Mouse (Mus musculus) MEL (cell line): ENCODE data around the gene Dmac2. TPM values are rescaled to one million over a fixed set of nuclear protein-coding genes. Genes with fewer than 3 reads are reported as not detected.

Source experiments
- DNase-seq: peaks from one replicate; pipeline ENCODE4 v3.0.0; 2011; ENCODE audit warnings: low read depth, low spot score
- H3K27ac ChIP-seq: 2 replicates; pipeline ENCODE4 v1.5.1; 2012; ENCODE audit warnings: low read depth, mild to moderate bottlenecking, control low read depth, low read length, moderate library complexity; ENCODE audit not compliant: control insufficient read depth
- H3K27me3 ChIP-seq, 2 experiments: fragments of 150-350 bp in 1 of 2; sonication (generic) in 1 of 2; 2 replicates each; pipeline ENCODE4 v1.6.1; 2012; ENCODE audit warnings: low read length in 2 of 2, mild to moderate bottlenecking in 2 of 2, improper control_type of control experiment in 1 of 2, moderate library complexity in 1 of 2; ENCODE audit not compliant: insufficient read depth in 2 of 2, control insufficient read depth in 1 of 2
- H3K36me3 ChIP-seq, 2 experiments: 2 replicates each; pipeline ENCODE4 v1.6.1; 2012 to 2014; ENCODE audit warnings: low read length in 2 of 2, improper control_type of control experiment in 1 of 2, inconsistent platforms in 1 of 2, mild to moderate bottlenecking in 1 of 2; ENCODE audit not compliant: insufficient read depth in 2 of 2, control insufficient read depth in 1 of 2
- H3K4me1 ChIP-seq, 2 experiments: fragments of 150-350 bp in 1 of 2; sonication (generic) in 1 of 2; 2 replicates each; pipeline ENCODE4 v1.6.1; 2012; ENCODE audit warnings: low read length in 2 of 2, improper control_type of control experiment in 1 of 2, mild to moderate bottlenecking in 1 of 2; ENCODE audit not compliant: insufficient read depth in 2 of 2, control insufficient read depth in 1 of 2
- H3K4me3 ChIP-seq, 2 experiments: fragments of 150-350 bp in 1 of 2; sonication (generic) in 1 of 2; 2 replicates each; pipeline ENCODE4 v1.5.1; 2012; ENCODE audit warnings: low read depth in 2 of 2, low read length in 2 of 2, mild to moderate bottlenecking in 2 of 2, moderate library complexity in 2 of 2, control low read depth in 1 of 2, improper control_type of control experiment in 1 of 2; ENCODE audit not compliant: control insufficient read depth in 1 of 2, insufficient read depth in 1 of 2
- H3K79me2 ChIP-seq: 2 replicates; pipeline ENCODE4 v1.6.1; 2012; ENCODE audit warnings: mild to moderate bottlenecking, low read length, moderate library complexity; ENCODE audit not compliant: control insufficient read depth, poor library complexity, insufficient read depth
- H3K9ac ChIP-seq: 2 replicates; pipeline ENCODE4 v1.6.1; 2012; ENCODE audit warnings: low read depth, mild to moderate bottlenecking, control low read depth, low read length, moderate library complexity; ENCODE audit not compliant: control insufficient read depth, poor library complexity, severe bottlenecking
- H3K9me3 ChIP-seq: fragments of 150-350 bp; sonication (generic); replicated peaks from 2 replicates; pipeline ENCODE4 v1.6.1; 2012; ENCODE audit warnings: mild to moderate bottlenecking, low read length, improper control_type of control experiment, moderate library complexity; ENCODE audit not compliant: insufficient read depth
- CHD1 ChIP-seq: IDR thresholded peaks from 2 replicates; pipeline ENCODE4 v1.6.1; 2012; ENCODE audit warnings: low read depth, mild to moderate bottlenecking, inconsistent platforms, low read length, improper control_type of control experiment
- CTCF ChIP-seq, 3 experiments: IDR thresholded peaks in 2 of 3; conservative IDR thresholded peaks in 1 of 3; 2 replicates each; pipeline ENCODE4 v1.5.1; 2011 to 2012; ENCODE audit warnings: low read length in 3 of 3, low read depth in 2 of 3, mild to moderate bottlenecking in 2 of 3, improper control_type of control experiment in 1 of 3, inconsistent platforms in 1 of 3, mixed read lengths in 1 of 3, moderate library complexity in 1 of 3; ENCODE audit not compliant: control insufficient read depth in 1 of 3, insufficient read depth in 1 of 3, poor library complexity in 1 of 3, severe bottlenecking in 1 of 3
- E2F4 ChIP-seq: IDR thresholded peaks from 2 replicates; pipeline ENCODE4 v1.6.1; 2011; ENCODE audit warnings: low read depth, low read length, improper control_type of control experiment, borderline replicate concordance
- ELF1 ChIP-seq: IDR thresholded peaks from 2 replicates; pipeline ENCODE4 v1.6.1; 2014; ENCODE audit warnings: low read depth, mild to moderate bottlenecking, inconsistent platforms, low read length, improper control_type of control experiment, moderate library complexity
- EP300 ChIP-seq, 2 experiments: IDR thresholded peaks; 2 replicates each; pipeline ENCODE4 v1.6.1; 2011; ENCODE audit warnings: improper control_type of control experiment in 2 of 2, low read length in 2 of 2, low read depth in 1 of 2, mild to moderate bottlenecking in 1 of 2
- ETS1 ChIP-seq: IDR thresholded peaks from 2 replicates; pipeline ENCODE4 v1.6.1; 2012; ENCODE audit warnings: low read depth, mild to moderate bottlenecking, inconsistent platforms, low read length, improper control_type of control experiment, moderate library complexity
- HCFC1 ChIP-seq: IDR thresholded peaks from 2 replicates; pipeline ENCODE4 v1.6.1; 2012; ENCODE audit warnings: low read depth, mild to moderate bottlenecking, inconsistent platforms, low read length, improper control_type of control experiment, moderate library complexity
- KAT2A ChIP-seq: conservative IDR thresholded peaks from 2 replicates; pipeline ENCODE4 v1.6.1; 2012; ENCODE audit warnings: low read depth, low read length, improper control_type of control experiment, inconsistent platforms
- MAZ ChIP-seq: IDR thresholded peaks from 2 replicates; pipeline ENCODE4 v1.6.1; 2012; ENCODE audit warnings: low read depth, mild to moderate bottlenecking, inconsistent platforms, low read length, improper control_type of control experiment
- MEF2A ChIP-seq: IDR thresholded peaks from 2 replicates; pipeline ENCODE4 v1.6.1; 2014; ENCODE audit warnings: low read depth, mild to moderate bottlenecking, inconsistent platforms, low read length, improper control_type of control experiment; ENCODE audit not compliant: poor library complexity, insufficient replicate concordance, severe bottlenecking; ENCODE audit errors: extremely low read depth
- MXI1 ChIP-seq: IDR thresholded peaks from 2 replicates; pipeline ENCODE4 v1.6.1; 2011; ENCODE audit warnings: mild to moderate bottlenecking, low read depth, low read length, improper control_type of control experiment
- MYB ChIP-seq: IDR thresholded peaks from 2 replicates; pipeline ENCODE4 v1.6.1; 2011; ENCODE audit warnings: mild to moderate bottlenecking, low read depth, low read length, improper control_type of control experiment
- NELFE ChIP-seq: IDR thresholded peaks from 2 replicates; pipeline ENCODE4 v1.6.1; 2011; ENCODE audit warnings: low read depth, low read length, improper control_type of control experiment
- POLR2AphosphoS2 ChIP-seq: IDR thresholded peaks from 2 replicates; pipeline ENCODE4 v1.6.1; 2011; ENCODE audit warnings: low read length, improper control_type of control experiment
- POLR2AphosphoS5 ChIP-seq: IDR thresholded peaks from 2 replicates; pipeline ENCODE4 v1.6.1; 2012; ENCODE audit warnings: low read depth, borderline replicate concordance, mild to moderate bottlenecking, inconsistent platforms, low read length, moderate library complexity, mixed read lengths
- RAD21 ChIP-seq: IDR thresholded peaks from 2 replicates; pipeline ENCODE4 v1.6.1; 2011; ENCODE audit warnings: mild to moderate bottlenecking, low read depth, low read length, improper control_type of control experiment
- RCOR1 ChIP-seq: IDR thresholded peaks from 2 replicates; pipeline ENCODE4 v1.6.1; 2012; ENCODE audit warnings: low read depth, mild to moderate bottlenecking, inconsistent platforms, low read length, improper control_type of control experiment
- SIN3A ChIP-seq: IDR thresholded peaks from 2 replicates; pipeline ENCODE4 v1.6.1; 2012; ENCODE audit warnings: low read length, improper control_type of control experiment, inconsistent platforms
- SMC3 ChIP-seq: IDR thresholded peaks from 2 replicates; pipeline ENCODE4 v1.6.1; 2011; ENCODE audit warnings: low read depth, low read length, improper control_type of control experiment
- TAL1 ChIP-seq: IDR thresholded peaks from 2 replicates; pipeline ENCODE4 v1.6.1; 2012; ENCODE audit warnings: mild to moderate bottlenecking, inconsistent platforms, low read length, moderate library complexity, mixed read lengths
- TBP ChIP-seq: IDR thresholded peaks from 2 replicates; pipeline ENCODE4 v1.8.0; 2011; ENCODE audit warnings: low read depth, low read length, improper control_type of control experiment
- UBTF ChIP-seq: IDR thresholded peaks from 2 replicates; pipeline ENCODE4 v1.6.1; 2012; ENCODE audit warnings: low read depth, mild to moderate bottlenecking, inconsistent platforms, low read length, improper control_type of control experiment, moderate library complexity, borderline replicate concordance; ENCODE audit not compliant: insufficient read depth
- USF1 ChIP-seq: IDR thresholded peaks from 2 replicates; pipeline ENCODE4 v1.6.1; 2014; ENCODE audit warnings: low read depth, mild to moderate bottlenecking, inconsistent platforms, low read length, improper control_type of control experiment, moderate library complexity
- USF2 ChIP-seq, 2 experiments: IDR thresholded peaks; 2 replicates each; pipeline ENCODE4 v1.6.1; 2011 to 2012; ENCODE audit warnings: improper control_type of control experiment in 2 of 2, low read length in 2 of 2, borderline replicate concordance in 1 of 2, inconsistent platforms in 1 of 2, low read depth in 1 of 2, mild to moderate bottlenecking in 1 of 2; ENCODE audit not compliant: insufficient read depth in 1 of 2
- ZMIZ1 ChIP-seq: IDR thresholded peaks from 2 replicates; pipeline ENCODE4 v1.6.1; 2012; ENCODE audit warnings: low read depth, mild to moderate bottlenecking, inconsistent platforms, low read length, improper control_type of control experiment, moderate library complexity
- polyA plus RNA-seq, 2 experiments: library from polyadenylated mRNA; stranded (reverse) in 1 of 2; unstranded in 1 of 2; fragments of >175 nt in 1 of 2; fragments of >200 nt in 1 of 2; gene quantifications; 2 replicates each; pipeline versions ENCODE4 v1.2.1 to v1.2.4; 2012; ENCODE audit warnings: low replicate concordance in 2 of 2, low read depth in 1 of 2; ENCODE audit not compliant: insufficient read length in 2 of 2, insufficient read depth in 1 of 2, missing spikeins in 1 of 2
- total RNA-seq: library from RNA; depleted of rRNA; stranded (reverse); fragments of 300-350 nt; gene quantifications from 2 replicates; pipeline ENCODE4 v1.2.3, GENCODE M21; 2012

Gene Dmac2
- total and polyA plus RNA-seq, 3 experiments = 14.8 to 32.8 TPM; not detected in 1

DNA sequence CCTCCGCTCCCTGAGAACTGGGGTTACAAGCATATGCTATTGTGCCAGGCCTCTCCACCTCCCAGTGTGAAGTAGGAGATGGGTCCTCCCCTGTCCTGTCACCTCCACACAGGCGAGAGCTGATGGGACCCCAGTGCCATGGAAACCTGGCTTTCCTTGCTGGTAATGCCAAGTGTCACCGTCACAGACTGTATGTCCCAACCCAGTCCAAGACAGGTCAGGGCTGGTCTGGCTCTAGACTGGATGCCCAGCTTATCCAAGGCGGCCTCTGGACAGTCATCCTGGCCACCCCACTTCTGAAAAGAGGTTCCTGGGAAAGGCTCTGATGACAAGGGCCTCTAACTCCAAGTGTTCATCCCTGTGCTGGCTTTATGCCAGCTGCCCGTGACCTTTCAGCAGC, 17.9 kb downstream of the Dmac2 start:
- H3K27ac ChIP-seq = no peak overlapping the region
- no peaks in the 10 kb centered on the region for H3K79me2 ChIP-seq
- no peaks in the 10 kb centered on the region for H3K36me3 ChIP-seq
- no peak for DNase-seq
- no peaks in the 10 kb centered on the region for H3K27me3 ChIP-seq
- no peak overlapping the region for H3K4me3 ChIP-seq
- H3K9me3 ChIP-seq = no peaks in the 10 kb centered on the region
- no peak for TF ChIP-seq CTCF (IDR thresholded peaks at IDR 0.05 in 2 of 3, conservative IDR thresholded peaks at IDR 0.05 in 1 of 3; ENCODE audit: control insufficient read depth in 1 of 3, insufficient read depth in 1 of 3, low read depth in 2 of 3, low read length in 3 of 3, poor library complexity in 1 of 3, severe bottlenecking in 1 of 3)
- no peak for TF ChIP-seq ZMIZ1
- no peak for TF ChIP-seq POLR2AphosphoS5
- no peak for TF ChIP-seq TBP
- no peak for TF ChIP-seq SIN3A
- TF ChIP-seq MAZ = no peak
- TF ChIP-seq MXI1 = no peak
- no peak for TF ChIP-seq TAL1
- no peak overlapping the region for H3K9ac ChIP-seq
- no peaks in the 10 kb centered on the region for H3K4me1 ChIP-seq

- Histone ChIP-seq H3K36me3 (no peaks in the 10 kb centered on the region), H3K4me1 (no peaks in the 10 kb centered on the region; a peak in 1 of 4 replicates), H3K79me2 (no peaks in the 10 kb centered on the region), H3K27me3 (no peaks in the 10 kb centered on the region), H3K9ac (no peak overlapping the region), H3K9me3 (no peaks in the 10 kb centered on the region), H3K4me3 (no peak overlapping the region), H3K27ac (no peak overlapping the region)
- TF ChIP-seq UBTF (no peak), MAZ (no peak), MXI1 (no peak), NELFE (no peak), EP300 (IDR thresholded peaks at IDR 0.05; ENCODE audit: low read depth in 1 of 2, low read length in 2 of 2) (no peak), POLR2AphosphoS5 (no peak), SMC3 (no peak), HCFC1 (no peak), POLR2AphosphoS2 (no peak)
- DNase-seq = no peak
Observed at GRCm38 (mm10) chr7:25639754-25640153, 20.5 kb downstream of the Dmac2 start.

DNA sequence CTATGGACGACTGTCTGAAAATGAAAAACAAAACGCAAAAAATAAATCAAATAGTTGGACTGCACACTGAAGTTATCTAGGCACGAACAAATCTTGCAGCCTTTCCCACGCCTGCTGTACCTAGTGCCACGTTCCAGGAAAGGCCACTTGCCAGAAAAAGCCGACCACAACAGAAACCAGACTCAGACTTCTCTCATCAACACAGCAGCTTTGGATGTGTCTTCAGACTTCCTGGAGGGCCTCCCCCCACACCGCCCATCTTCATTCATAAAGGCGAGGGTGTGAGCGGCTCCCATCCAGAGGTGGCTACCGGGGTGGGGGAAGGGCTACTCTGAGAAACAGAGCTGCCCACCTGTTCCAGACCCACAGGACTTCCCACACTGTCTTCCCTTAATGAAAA, 24.9 kb downstream of the Dmac2 start:
- no peaks in the 10 kb centered on the region for H3K79me2 ChIP-seq
- no peaks in the 10 kb centered on the region; a peak in 1 of 4 replicates for H3K4me1 ChIP-seq
- H3K9me3 ChIP-seq = no peaks in the 10 kb centered on the region
- H3K27ac ChIP-seq = no peak overlapping the region
- no peak overlapping the region for H3K4me3 ChIP-seq
- TF ChIP-seq ETS1 (no peak), NELFE (no peak), UBTF (no peak), HCFC1 (no peak), ELF1 (no peak), CHD1 (no peak), POLR2AphosphoS5 (no peak), RAD21 (no peak), KAT2A (no peak), E2F4 (no peak), RCOR1 (no peak), MXI1 (no peak), USF2 (IDR thresholded peaks at IDR 0.05; ENCODE audit: borderline replicate concordance in 1 of 2, insufficient read depth in 1 of 2, low read depth in 1 of 2, low read length in 2 of 2) (no peak), TBP (no peak), USF1 (no peak), MYB (no peak), MEF2A (no peak)
- no peaks in the 10 kb centered on the region for H3K36me3 ChIP-seq
- no peaks in the 10 kb centered on the region for H3K27me3 ChIP-seq
- no peak overlapping the region for H3K9ac ChIP-seq
- DNase-seq = no peak
